Mouse (Mus musculus) liver, embryonic 12.5 days (tissue): ENCODE measurements around the gene Ccdc43. TPM values are rescaled to one million over a fixed set of nuclear protein-coding genes. Genes with fewer than 3 reads are reported as not detected.

Experiments used
- ATAC-seq: fragments of 200-750 bp; cut with Nextera tagmentation; 2 replicates; pipeline ENCODE4 v1.8.0; 2017; ENCODE audit warnings: moderate number of reproducible peaks, mild to moderate bottlenecking, moderate library complexity
- H3K27ac ChIP-seq: fragments of 300-500 bp; sonication (generic); 2 replicates; pipeline ENCODE4 v1.5.1; 2016; ENCODE audit warnings: mild to moderate bottlenecking
- H3K27me3 ChIP-seq: fragments of 300-500 bp; sonication (generic); replicated peaks from 2 replicates; pipeline ENCODE4 v1.6.1; 2016; ENCODE audit warnings: mild to moderate bottlenecking, moderate library complexity
- H3K36me3 ChIP-seq: fragments of 300-500 bp; sonication (generic); 2 replicates; pipeline ENCODE4 v1.6.1; 2016; ENCODE audit warnings: mild to moderate bottlenecking, moderate library complexity
- H3K4me1 ChIP-seq: fragments of 300-500 bp; sonication (generic); 2 replicates; pipeline ENCODE4 v1.6.1; 2016
- H3K4me2 ChIP-seq: fragments of 300-500 bp; sonication (generic); 2 replicates; pipeline ENCODE4 v1.6.1; 2016; ENCODE audit warnings: mild to moderate bottlenecking, moderate library complexity
- H3K4me3 ChIP-seq: fragments of 300-500 bp; sonication (generic); 2 replicates; pipeline ENCODE4 v1.5.1; 2016; ENCODE audit warnings: mild to moderate bottlenecking, moderate library complexity
- H3K9ac ChIP-seq: fragments of 300-500 bp; sonication (generic); 2 replicates; pipeline ENCODE4 v1.6.1; 2016; ENCODE audit warnings: mild to moderate bottlenecking, moderate library complexity
- H3K9me3 ChIP-seq: fragments of 300-500 bp; sonication (generic); replicated peaks from 2 replicates; pipeline ENCODE4 v1.6.1; 2016; ENCODE audit warnings: mild to moderate bottlenecking, moderate library complexity
- WGBS: fragments of 180-500 bp; shearing (Covaris S2); methylation state at CpG from one replicate; pipeline ENCODE4 v1.1.7; 2016; ENCODE audit not compliant: insufficient replicate concordance; 5-methylcytosine and 5-hydroxymethylcytosine counted together
- microRNA-seq: library from miRNA; unstranded; fragments of <30 nt; microRNA quantifications from one replicate; pipeline ENCODE4, GENCODE M21; 2017
- polyA plus RNA-seq: library from polyadenylated mRNA; unstranded; fragments of >200 nt; fragmentation: Nextera tagmentation; extraction: Ambion mirVana; gene quantifications from 2 replicates; pipeline ENCODE4 v1.2.1, GENCODE M21; 2016

Gene Ccdc43
- polyA plus RNA-seq, 1 experiment from 2014 or later = 26.9 TPM

DNA sequence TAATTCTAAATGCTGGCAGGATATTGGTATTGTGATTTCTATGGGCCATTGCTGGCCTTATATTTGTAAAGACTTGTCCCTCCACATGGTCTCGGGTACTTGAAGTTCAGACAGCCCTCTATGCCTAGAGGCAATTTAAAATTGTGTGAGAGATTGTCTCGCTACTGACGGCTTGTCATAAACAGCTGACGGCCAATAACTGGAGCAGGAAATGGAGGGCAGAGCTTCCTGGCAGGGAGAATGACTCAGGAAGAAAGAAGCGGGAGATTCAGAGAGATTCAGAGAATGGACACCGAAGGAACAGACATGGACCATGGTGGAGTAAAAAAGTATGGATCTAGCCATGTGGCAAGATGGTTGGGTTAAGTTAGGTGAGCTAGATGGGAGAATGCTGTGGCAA is 40.7 kb downstream of the Ccdc43 start:
- no peak overlapping the region for H3K4me2 ChIP-seq
- no peak overlapping the region for H3K27ac ChIP-seq
- H3K9me3 ChIP-seq = no peaks in the 10 kb centered on the region
- H3K36me3 ChIP-seq = no peaks in the 10 kb centered on the region
- H3K4me1 ChIP-seq = no peaks in the 10 kb centered on the region
- 0 out of 2 replicates have a peak, but pooled peaks cover 10% of the 10 kb centered on the region for H3K27me3 ChIP-seq
- no peak overlapping the region for H3K4me3 ChIP-seq
- WGBS = 33% methylated on average over 6 of the region's 6 CpGs
- no peak for ATAC-seq
- no peak overlapping the region for H3K9ac ChIP-seq

DNA sequence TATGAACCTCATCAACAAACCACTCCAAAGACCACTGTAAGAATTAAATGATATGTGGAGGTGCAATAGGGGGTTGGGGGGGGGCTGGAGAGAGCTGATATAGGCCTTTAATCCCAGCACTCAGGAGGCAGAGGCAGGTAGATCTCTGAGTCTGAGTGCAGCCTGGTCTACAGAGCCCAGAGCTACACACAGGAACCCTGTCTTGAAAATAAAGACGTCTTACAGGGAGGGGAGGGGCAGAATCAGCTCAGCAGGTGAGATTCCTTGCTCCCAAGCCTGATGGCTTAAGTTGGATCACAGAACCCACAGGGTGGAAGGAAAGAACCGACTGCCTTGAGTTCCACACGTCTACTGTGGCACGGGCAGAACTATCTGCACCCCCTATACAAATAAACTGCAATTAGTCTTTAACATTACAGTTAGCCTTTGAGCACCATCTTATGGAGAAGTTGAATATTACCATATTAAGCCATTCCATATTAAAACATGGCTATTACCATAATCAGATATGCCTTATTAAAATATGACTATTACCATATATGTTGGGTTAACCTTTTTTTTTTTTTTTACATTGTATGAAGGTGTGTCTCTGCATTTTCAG is 41.2 kb downstream of the Ccdc43 start:
- H3K27me3 ChIP-seq = 0 out of 2 replicates have a peak, but pooled peaks cover 10% of the 10 kb centered on the region
- no peak overlapping the region for H3K4me3 ChIP-seq
- 39% methylated on average over 4 of the region's 4 CpGs for whole genome bisulfite sequencing
- H3K36me3 ChIP-seq = no peaks in the 10 kb centered on the region
- ATAC-seq = no peak
- no peak overlapping the region for H3K4me2 ChIP-seq
- H3K9me3 ChIP-seq = no peaks in the 10 kb centered on the region
- no peak overlapping the region for H3K27ac ChIP-seq
- H3K4me1 ChIP-seq = no peaks in the 10 kb centered on the region
- no peak overlapping the region for H3K9ac ChIP-seq

DNA sequence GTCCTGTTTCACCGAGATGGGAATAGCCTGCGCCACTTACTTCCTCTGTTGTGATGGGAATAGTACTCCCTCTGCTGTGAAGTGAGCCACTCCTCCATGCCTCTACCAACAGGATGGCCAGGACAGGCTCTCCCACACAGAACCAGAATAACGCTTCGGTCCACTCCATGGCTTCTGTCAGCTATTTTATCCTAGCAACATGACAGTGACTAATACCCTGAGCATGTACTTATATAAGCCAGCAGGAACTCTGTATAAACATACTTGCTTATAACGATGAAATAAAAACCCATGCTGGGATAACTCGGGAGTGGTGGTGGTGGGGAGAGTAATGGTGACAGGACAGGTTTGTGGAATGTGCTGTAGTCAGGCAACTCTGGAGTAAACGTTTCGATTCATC is 41.7 kb downstream of the Ccdc43 start:
- no peaks in the 10 kb centered on the region for H3K4me1 ChIP-seq
- H3K4me3 ChIP-seq = no peak overlapping the region
- H3K36me3 ChIP-seq = no peaks in the 10 kb centered on the region
- no peak overlapping the region for H3K9ac ChIP-seq
- H3K4me2 ChIP-seq = no peak overlapping the region
- 55% methylated on average over 8 of the region's 8 CpGs for WGBS
- no peak overlapping the region for H3K27ac ChIP-seq
- H3K27me3 ChIP-seq = 0 out of 2 replicates have a peak, but pooled peaks cover 10% of the 10 kb centered on the region
- H3K9me3 ChIP-seq = no peaks in the 10 kb centered on the region
- no peak for ATAC-seq

DNA sequence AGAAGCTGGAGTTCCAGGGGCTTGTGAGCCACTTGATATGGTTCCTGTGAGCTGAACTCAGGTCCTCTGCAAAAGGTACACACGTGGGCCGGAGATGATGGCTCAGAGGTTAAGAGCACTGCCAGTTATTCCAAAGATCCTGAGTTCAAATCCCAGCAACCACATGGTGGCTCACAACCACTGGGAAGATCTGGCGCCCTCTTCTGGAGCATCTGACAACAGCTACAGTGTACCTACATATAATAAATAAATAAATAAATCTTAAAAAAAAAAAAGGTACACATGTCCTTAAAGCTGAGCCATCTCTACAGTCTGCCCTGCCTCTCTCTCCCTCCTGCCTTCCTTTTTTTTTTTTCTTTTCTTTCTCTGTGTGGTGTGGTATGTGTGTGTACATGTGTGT is 44.7 kb downstream of the Ccdc43 start:
- 46% methylated on average over 3 of the region's 3 CpGs for WGBS
- Histone ChIP-seq H3K27me3 (peaks cover 10% of the 10 kb centered on the region; the same call in 1 of the 2 replicates), H3K36me3 (no peaks in the 10 kb centered on the region), H3K4me1 (no peaks in the 10 kb centered on the region), H3K9me3 (no peaks in the 10 kb centered on the region), H3K9ac (no peak overlapping the region), H3K27ac (no peak overlapping the region), H3K4me3 (no peak overlapping the region), H3K4me2 (no peak overlapping the region)
- ATAC-seq = no peak

DNA sequence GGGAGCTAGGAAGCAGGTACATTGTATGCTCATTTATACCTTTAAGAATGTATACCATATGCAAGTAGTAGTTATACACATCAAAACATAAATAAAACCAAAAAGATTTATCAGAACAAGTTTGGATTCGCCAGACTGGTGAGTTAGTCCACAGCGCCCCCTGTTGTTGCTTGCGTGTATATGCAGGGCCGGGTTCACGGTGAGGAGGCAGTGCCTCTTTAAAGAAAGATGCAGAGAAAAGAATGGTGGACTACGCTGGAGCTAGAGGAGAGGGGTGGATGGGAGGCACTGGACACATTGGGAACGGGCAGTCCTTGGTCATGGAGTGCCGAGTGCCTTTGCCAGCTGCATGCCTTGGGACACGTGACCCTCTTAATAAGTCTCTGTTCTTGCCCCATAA is 46.2 kb downstream of the Ccdc43 start:
- 4% methylated on average over 9 of the region's 9 CpGs for WGBS
- no peaks in the 10 kb centered on the region for H3K36me3 ChIP-seq
- H3K4me3 ChIP-seq = no peak overlapping the region
- no peak overlapping the region for H3K4me2 ChIP-seq
- no peak overlapping the region for H3K9ac ChIP-seq
- no peaks in the 10 kb centered on the region for H3K9me3 ChIP-seq
- H3K4me1 ChIP-seq = no peaks in the 10 kb centered on the region
- ATAC-seq = no peak
- peaks cover 14% of the 10 kb centered on the region for H3K27me3 ChIP-seq
- no peak overlapping the region for H3K27ac ChIP-seq

DNA sequence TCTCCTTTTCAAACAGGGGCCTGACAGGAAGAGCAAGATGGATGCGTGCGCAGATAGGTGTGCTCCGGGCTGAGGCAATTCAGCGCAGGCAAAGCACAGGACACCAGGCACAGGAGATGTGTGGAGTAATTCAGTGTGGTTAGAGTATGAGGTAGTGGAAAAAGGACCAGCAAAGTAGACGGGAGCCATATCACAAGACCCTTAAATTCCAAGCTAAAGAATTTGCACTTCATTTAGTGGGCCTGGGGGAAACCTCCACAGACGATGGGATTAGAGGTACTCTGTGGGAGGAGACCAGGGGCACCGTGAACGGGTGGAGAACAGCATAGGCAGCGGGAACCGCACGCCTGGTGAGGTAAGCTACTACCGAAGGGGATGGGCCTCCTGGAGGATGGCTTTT is 49.7 kb downstream of the Ccdc43 start:
- H3K9ac ChIP-seq = no peak overlapping the region
- H3K27me3 ChIP-seq = peaks cover 18% of the 10 kb centered on the region
- no peak overlapping the region for H3K4me3 ChIP-seq
- no peak overlapping the region for H3K4me2 ChIP-seq
- no peaks in the 10 kb centered on the region for H3K4me1 ChIP-seq
- no peaks in the 10 kb centered on the region for H3K9me3 ChIP-seq
- WGBS = 53% methylated on average over 12 of the region's 12 CpGs
- no peak for ATAC-seq
- no peaks in the 10 kb centered on the region for H3K36me3 ChIP-seq
- no peak overlapping the region for H3K27ac ChIP-seq

DNA sequence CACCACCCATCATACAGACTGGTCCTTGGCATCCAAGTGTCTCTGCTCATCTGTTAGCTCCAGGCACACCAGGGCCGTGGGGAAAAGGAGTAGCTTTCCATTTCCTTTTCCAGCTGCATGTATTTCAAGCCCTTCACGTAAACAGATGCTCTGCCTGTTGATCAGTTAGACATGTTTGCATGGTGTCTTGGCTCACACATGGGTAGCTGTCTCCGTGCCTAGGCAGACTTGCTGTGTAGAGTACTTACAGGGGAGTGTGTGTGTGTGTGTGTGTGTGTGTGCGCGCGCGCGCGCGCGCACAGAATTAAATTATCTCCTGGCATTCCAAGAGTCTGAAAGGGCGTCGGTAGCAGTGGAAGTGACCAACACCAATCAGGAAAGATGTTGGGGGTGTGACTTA is 51.4 kb downstream of the Ccdc43 start:
- Histone ChIP-seq H3K27me3 (peaks cover 18% of the 10 kb centered on the region), H3K36me3 (no peaks in the 10 kb centered on the region), H3K4me2 (no peak overlapping the region), H3K4me3 (no peak overlapping the region), H3K9me3 (no peaks in the 10 kb centered on the region), H3K9ac (no peak overlapping the region), H3K27ac (no peak overlapping the region), H3K4me1 (no peaks in the 10 kb centered on the region)
- no peak for ATAC-seq
- 80% methylated on average over 13 of the region's 13 CpGs for WGBS

DNA sequence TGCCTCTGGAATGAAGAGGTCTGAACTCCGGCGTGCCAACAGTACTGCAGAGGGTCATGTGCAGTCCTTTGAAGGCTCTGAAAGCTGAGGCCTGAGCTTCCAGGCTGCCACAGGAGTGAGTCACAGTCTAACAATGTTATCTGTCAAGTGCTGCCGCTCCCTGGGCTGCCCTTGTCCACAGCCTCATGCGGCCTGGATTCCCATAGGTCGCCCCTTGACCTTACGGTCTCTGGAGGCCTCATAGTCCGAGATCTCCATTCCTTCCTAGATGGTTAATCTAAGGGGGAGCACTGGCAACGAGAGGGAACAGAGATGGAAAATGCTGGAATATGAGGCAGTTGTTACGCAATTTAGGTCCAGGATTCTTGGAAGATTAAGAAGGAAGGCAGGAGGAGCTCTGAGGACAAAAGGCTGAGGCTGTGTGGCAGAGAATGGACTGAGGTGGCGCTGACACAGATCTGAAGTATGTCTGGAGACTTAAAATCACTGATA is 53.6 kb downstream of the Ccdc43 start:
- H3K27ac ChIP-seq = no peak overlapping the region
- H3K4me1 ChIP-seq = no peaks in the 10 kb centered on the region
- H3K4me2 ChIP-seq = no peak overlapping the region
- 37% methylated on average over 10 of the region's 10 CpGs for WGBS
- H3K4me3 ChIP-seq = no peak overlapping the region
- H3K9me3 ChIP-seq = no peaks in the 10 kb centered on the region
- H3K36me3 ChIP-seq = no peaks in the 10 kb centered on the region
- peaks cover 16% of the 10 kb centered on the region for H3K27me3 ChIP-seq
- ATAC-seq = no peak
- H3K9ac ChIP-seq = no peak overlapping the region

DNA sequence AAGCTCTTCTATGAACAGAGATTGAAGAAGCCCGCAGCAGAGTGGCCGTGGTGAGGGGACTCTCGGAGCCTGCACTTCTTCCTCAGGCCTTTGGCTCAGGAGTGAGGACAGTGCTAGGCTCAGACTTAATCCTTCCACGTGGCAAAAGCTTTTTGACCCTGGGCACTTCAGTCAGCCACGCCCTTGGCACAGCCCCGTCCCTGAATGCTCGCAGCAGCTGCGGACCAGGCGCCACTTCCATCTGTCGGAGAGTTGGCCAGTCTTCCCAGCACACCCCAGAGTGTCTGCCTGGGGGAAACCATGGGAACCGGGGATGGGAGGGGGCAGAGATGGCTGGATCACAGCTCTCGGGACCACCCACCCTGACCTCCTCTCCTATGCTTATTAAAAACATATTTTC is 60.7 kb downstream of the Ccdc43 start:
- Histone ChIP-seq H3K4me1 (peaks cover 13% of the 10 kb centered on the region), H3K27me3 (peaks cover 37% of the 10 kb centered on the region), H3K36me3 (no peaks in the 10 kb centered on the region), H3K9me3 (no peaks in the 10 kb centered on the region), H3K27ac (no peak overlapping the region), H3K9ac (no peak overlapping the region), H3K4me2 (no peak overlapping the region), H3K4me3 (no peak overlapping the region)
- ATAC-seq = no peak
- 57% methylated on average over 12 of the region's 12 CpGs for WGBS

Small RNAs within 50 kb of the gene (microRNA-seq; reads per million reads assigned to microRNA genes)
- not detected for gene Gm22920

Other genes starting within 250 kb of the Ccdc43 start
- gene Itga2b, start 227.7 kb downstream of the Ccdc43 start, polyA plus RNA-seq = 82.1 and 88.2 TPM in 2 replicates
- gene Gpatch8, start 141.4 kb downstream of the Ccdc43 start, polyA plus RNA-seq = 25.8 and 26.5 TPM in 2 replicates
- 0.51 and 0.96 TPM in 2 replicates for gene Gm11627, start 118.3 kb downstream of the Ccdc43 start, polyA plus RNA-seq
- 3.5 and 4.7 TPM in 2 replicates for gene Fzd2, start 93.4 kb downstream of the Ccdc43 start, polyA plus RNA-seq
- gene Meioc, start 34.1 kb downstream of the Ccdc43 start, polyA plus RNA-seq = 0.20 and 0.26 TPM in 2 replicates
- 0.48 and 0.71 TPM in 2 replicates for gene Adam11, start 63.7 kb upstream of the Ccdc43 start, polyA plus RNA-seq
- gene Gjc1, start 121.9 kb upstream of the Ccdc43 start, polyA plus RNA-seq = 8.7 and 9.5 TPM in 2 replicates
- not detected in 2 replicates for gene Higd1b, start 138.1 kb upstream of the Ccdc43 start, polyA plus RNA-seq
- 192 and 196 TPM in 2 replicates for gene Eftud2, start 183.2 kb upstream of the Ccdc43 start, polyA plus RNA-seq
- gene Ccdc103, start 183.4 kb upstream of the Ccdc43 start, polyA plus RNA-seq = 0.85 and 0.97 TPM in 2 replicates
- not detected in 2 replicates for gene Fam187a, start 187.4 kb upstream of the Ccdc43 start, polyA plus RNA-seq
- gene Gfap, start 203.1 kb upstream of the Ccdc43 start, polyA plus RNA-seq = 7.3 and 7.6 TPM in 2 replicates
- 12.4 and 14.0 TPM in 2 replicates for gene Kif18b, start 227.3 kb upstream of the Ccdc43 start, polyA plus RNA-seq
- gene C1ql1, start 248.9 kb upstream of the Ccdc43 start, polyA plus RNA-seq = 0.72 and 0.75 TPM in 2 replicates